Mouse (Mus musculus) ES-E14 (cell line): ENCODE results near the gene Olfr568.

Source experiments
- CHD2 ChIP-seq: IDR thresholded peaks from 2 replicates; pipeline ENCODE4 v1.6.1; 2014; ENCODE audit warnings: mild to moderate bottlenecking, low read depth, low read length, inconsistent platforms
- HCFC1 ChIP-seq: IDR thresholded peaks from 2 replicates; pipeline ENCODE4 v1.6.1; 2012; ENCODE audit warnings: low read length, inconsistent platforms, borderline replicate concordance; ENCODE audit not compliant: insufficient read depth

DNA sequence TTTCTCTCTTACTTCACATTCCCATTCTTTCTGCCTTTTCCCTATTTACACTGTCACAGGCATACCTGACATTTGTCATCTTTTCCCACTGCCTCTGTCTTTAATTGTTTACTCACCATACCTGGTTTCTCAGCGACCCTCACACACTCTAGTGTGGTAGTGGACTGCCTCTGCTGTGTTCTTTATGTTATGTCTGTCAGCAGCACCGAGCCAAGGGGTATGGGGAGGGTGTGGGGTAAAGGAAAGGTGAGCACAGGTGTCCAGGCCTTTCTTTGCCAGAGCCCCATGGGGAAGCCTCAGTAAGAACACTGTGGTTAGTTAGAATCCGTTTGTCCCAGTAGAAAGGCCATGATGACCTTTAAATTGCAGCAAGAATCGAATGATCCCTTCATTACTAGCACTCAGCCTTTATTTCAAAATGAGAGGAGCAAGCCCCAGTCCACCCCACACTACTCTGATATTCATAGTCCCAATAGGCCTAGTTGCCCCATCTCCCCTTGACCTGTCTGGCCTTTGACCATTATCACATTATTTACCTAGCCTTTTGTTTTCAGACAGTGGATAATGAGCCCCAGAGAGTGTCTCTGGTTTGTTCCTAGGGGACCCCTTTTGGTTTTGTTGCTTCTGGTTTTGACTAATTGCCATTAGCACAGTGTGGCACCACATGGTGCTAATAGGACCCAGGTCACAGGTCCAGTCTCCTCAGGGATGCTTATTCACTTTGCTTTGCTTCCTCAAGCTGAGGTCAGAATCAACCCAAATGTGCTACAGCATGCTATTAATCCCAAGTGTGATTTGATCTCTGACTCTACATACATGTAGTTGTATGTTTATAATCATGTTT lies 40.3 kb downstream of the Olfr568 start, which contains the start of gene Olfr571:
- no peak for TF ChIP-seq CHD2
- no peak for TF ChIP-seq HCFC1
